Mouse (Mus musculus) adrenal gland, adult (tissue): ENCODE measurements around the gene Card14.

ENCODE experiments used
- DNase-seq, 2 experiments: peaks; one replicate each; pipeline ENCODE4 v3.0.0; 2022 to 2023; ENCODE audit warnings: low spot score in 1 of 2; ENCODE audit not compliant: inconsistent age in 2 of 2

The Card14 gene

GRCm38 (mm10) chr11:119300246-119300935 lies 7.2 kb upstream of the Card14 start:
- DNase-seq: no peak

GRCm38 (mm10) chr11:119300986-119301385 lies 6.6 kb upstream of the Card14 start:
- DNase-seq: no peak

DNA sequence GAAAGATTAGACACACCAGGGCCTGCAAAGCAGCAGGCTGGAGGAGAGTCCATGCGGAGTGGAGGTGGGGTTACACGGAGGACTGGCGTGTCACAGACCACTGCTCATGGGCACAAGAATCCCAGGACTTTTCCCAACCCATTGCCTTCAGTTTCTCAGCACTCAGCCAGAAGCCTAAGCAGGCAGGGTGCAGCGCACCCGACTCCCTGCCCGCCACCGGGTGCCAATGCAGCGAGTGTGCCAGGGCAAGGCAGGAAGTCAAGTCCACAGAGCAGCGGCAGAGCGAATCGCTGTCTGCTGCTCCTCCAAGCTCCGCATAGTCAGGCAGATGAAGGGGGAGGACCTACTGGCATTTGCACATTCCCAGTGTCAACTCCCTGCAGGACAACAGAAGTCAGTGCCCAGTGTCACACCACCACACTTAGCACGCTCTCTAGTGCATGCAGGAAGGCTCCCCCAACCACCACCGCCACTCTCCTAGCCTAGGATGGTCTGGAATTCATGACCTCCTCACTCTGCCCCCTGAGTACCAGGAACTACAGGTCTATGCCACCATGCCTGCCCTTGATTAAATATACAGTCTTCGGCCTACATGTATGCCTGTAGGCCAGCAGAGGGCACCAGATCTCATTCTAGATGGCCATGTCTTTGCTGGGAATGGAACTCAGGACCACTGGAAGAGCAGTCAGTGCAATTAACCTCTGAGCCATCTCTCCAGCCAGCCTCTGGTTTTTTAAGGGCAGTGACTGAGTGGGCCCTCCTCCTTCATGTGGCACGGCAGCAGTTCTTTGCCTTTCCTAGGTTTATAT lies 2.5 kb upstream of the Card14 start:
- peak in 1 of 2 experiments; percentile 62 for DNase-seq

DNA sequence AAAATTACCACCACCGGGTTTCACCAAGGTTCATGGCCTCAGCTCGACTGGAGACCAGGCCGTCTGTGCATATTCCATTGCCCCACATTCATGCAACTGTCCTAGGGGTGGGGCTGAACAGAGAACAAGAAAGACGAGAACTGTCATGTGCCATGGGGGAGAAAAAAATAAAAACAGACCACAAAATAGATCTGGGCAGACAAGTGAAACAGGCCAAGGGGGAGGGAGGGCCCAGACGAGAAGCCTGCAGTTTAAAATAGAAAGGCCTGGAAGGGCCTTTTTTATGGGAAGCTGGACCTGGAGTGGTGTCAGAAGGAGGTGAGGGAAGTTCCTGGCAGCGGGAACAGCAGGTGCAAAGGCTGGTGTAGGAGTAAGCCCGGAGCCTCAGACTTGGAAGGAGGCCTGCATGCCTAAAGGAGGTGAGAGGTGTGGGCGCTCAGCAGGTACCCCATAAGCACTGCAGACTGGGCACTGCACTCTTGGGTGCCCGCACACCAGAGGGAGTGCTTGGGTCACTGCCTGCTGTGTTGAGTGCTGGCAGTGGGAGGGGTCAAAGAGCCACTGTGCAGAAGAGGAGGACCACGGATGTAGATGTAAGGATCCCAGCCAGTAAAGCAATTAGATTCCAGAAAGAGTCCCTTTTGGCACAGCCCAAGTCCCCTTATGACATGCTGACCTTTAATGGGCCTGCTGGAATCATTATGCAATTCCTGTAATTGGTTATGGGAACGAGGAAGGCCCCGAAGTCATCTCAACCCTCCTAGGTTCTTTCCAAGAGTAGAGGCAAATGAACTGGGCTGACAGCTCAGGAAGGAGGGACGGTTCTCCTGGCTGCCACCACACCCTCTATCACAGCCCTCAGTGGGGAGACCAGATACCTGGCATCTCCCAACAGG lies 558 bp upstream of the Card14 start:
- DNase-seq: no peak

DNA sequence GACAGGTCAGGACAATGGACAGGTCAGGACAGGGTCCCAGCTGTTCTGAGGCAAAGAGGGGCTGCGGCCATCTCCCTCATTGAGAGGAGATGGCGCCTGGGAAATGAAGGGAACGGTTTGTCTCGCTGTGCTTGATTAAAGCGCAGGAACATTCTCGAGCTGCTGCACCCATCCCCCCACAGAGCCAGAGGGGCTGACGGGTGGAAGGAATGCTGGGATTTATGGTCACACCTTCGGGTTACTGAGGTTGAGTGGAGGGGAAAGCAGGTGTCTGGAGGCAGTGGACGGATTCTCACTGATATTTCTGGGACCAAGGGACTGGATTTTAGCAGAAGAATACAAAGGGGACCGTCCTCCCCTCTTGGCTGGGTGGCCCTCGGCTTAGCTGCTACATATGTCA lies 348 bp downstream of the Card14 start:
- DNase-seq: no peak

GRCm38 (mm10) chr11:119310621-119311020 lies 3.1 kb downstream of the Card14 start:
- no peak for DNase-seq

DNA sequence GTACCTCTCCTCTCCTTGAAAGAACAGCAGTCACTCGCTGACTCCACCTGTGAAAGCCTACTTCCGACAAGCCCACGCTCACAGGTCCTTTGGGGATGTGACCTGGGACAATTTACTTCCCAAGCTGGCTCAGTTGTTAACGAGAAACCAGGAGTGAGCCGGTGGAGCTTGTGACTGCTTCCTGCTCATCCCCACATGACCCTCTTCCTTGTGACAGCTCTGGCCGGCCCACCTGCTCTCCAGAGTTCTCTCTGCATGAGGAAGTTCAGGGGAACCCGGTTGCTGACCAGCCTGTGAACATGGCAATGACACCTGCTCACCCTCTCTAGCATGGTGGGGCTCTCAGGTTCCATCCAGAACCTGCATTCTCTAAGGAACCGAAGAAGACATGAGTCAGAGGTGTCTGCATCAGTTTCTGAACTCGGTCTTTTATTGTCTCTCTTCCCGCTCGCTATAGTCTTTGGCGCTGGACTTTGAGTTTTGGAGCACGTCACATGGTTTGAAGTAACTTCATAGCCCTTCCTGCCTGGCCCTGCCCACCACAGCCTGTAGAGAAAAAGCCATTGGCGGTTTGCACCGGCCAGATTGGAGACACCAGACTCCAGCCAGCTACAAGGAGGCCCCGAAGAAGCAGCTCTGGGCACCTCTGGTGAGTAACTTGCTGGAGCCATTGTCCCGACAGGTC lies 6.8 kb downstream of the Card14 start:
- DNase-seq: no peak

DNA sequence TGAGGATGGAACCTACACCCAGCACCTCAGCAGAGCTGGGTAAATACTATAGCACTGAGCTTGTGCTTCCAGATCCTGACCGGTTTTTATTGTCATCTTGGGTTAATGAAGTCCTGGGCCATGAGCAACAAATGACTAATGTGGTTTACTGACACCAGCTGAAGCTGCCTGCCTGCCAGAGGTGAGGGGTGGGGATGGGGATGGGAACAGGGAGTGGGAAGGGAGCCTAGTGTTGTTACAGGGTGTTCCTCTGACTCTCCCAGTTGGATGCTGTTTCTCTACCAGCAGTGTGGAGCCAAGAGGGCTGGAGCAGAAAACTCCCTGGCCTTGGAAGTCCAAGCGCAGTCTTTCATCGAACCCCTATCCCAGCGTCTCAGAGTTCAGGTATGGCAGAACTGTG lies 9.2 kb downstream of the Card14 start:
- no peak for DNase-seq

DNA sequence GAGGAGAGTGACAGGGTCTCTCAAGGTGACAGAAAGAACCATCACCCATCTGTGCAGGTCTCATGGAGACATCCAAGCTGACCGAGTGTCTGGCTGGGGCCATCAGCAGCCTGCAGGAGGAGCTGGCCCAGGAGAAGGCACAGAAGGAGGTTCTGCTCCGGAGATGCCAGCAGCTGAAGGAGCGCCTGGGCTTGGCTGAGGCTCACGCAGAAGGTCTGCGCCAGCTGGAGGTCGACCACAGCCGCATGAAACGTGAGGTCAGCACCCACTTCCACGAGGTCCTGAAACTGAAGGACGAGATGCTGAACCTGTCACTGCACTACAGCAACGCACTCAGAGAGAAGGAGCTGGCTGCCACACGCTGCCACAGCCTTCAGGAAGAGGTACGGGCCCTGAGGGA lies 15.0 kb downstream of the Card14 start:
- no peak for DNase-seq

- no peak for DNase-seq
Measured at GRCm38 (mm10) chr11:119325068-119325467, 17.5 kb downstream of the Card14 start.

DNA sequence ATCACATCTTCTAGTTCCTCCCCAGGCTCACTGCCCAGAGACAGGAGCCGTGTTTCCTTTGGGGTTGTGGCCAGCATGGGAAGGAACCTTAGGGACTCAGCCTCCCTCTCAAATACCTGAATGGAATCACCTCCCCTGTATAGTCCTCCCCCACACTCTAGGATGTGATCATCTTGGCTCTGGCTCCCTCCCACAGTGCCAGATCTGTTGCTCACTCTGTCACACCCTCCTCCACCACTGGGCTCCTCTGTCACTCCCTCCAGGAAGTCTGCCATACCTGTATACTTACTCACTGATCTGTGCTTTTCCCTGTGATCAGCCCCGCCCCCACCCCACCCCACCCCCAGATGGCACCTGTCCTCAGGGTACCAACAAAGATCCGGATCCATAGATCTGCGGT lies 23.0 kb downstream of the Card14 start:
- no peak for DNase-seq

GRCm38 (mm10) chr11:119331970-119332369 lies 24.4 kb downstream of the Card14 start:
- no peak for DNase-seq

GRCm38 (mm10) chr11:119338271-119339059 lies 30.9 kb downstream of the Card14 start:
- DNase-seq: peak; percentile 93 to 95

GRCm38 (mm10) chr11:119339179-119339578 lies 31.6 kb downstream of the Card14 start:
- peak in 1 of 2 experiments; percentile 46 for DNase-seq

DNA sequence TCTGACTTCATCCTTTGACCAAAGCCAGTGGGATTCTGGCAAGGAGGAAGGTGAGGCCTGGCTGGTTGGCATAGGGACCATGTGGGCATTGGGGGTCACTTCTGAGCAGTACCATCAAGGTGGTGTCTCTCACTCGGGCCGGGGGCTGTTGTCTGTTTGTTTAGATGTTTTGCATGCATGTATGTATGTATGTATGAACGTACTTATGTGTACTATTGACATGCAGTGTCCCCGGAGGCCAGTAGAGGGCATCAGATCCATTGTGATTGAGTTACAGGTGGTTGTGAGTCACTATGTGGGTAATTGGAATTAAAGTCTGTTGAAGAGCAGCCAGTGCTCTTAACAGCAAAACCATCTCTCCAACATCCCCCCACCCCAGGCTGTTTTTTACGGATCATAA lies 32.1 kb downstream of the Card14 start:
- peak; percentile 79 to 93 for DNase-seq

- no peak for DNase-seq
Measured at GRCm38 (mm10) chr11:119344178-119344577, 36.6 kb downstream of the Card14 start.

DNA sequence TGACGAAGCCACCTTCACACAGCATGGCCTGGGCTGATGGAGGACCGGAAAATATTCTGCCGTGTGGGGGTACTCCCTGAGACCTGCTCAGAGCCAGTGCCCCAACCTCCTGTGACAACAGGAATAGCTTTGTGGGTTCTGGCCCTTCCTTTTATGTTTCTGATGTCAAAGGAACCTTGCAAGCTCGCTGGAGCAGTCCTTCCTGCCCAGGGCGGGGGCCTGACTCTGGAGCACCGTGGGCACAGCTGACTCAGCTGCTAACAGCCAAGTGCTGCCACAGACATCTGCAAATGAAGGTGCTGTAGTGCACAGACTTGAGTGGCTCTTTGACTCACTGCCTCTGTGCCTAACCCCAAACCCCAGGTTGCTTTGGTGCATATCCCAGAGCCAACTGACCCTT lies 37.3 kb downstream of the Card14 start:
- DNase-seq: no peak

DNA sequence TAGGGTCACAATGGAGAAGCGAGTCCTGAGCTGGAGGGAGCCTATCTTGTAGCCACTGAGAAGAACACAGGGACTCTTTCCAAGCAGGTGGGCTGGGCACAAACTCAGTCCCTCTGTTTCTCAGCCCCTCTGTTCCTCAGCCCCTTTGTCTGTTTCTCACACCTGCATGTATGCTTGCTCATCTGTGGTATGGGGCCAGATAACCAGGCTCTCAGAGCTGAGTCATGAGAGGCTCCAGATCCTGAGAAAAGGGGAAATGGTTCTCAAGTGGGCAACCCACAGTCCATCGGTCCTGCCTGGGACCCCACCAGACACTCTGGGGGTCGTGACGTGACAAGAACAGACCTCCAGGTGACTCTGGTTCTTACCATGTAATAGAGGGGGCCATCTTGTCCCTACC lies 39.6 kb downstream of the Card14 start:
- DNase-seq: no peak

- no peak for DNase-seq
Measured at GRCm38 (mm10) chr11:119352113-119352512, 44.5 kb downstream of the Card14 start.

DNA sequence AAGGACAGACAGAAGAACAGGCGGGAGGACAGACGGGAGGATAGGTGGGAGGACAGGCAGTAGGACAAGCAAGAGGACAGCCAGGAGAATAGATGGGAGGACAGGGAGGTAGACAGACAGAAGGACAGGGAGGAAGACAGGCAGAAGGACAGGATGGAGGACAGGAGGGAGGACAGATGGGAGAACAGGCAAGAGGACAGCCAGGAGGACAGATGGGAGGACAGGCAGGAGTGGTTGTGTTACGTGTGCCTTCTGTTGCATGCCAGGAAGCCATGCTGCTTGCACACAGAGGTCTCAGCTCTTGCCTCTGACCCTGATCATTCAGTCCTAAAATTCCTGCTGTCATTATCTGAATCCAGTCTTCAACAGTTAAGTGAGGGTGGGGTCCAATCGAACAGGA lies 46.4 kb downstream of the Card14 start:
- DNase-seq: no peak
